Mouse (Mus musculus): Measurements from ENCODE around the gene Acp7.

DNA sequence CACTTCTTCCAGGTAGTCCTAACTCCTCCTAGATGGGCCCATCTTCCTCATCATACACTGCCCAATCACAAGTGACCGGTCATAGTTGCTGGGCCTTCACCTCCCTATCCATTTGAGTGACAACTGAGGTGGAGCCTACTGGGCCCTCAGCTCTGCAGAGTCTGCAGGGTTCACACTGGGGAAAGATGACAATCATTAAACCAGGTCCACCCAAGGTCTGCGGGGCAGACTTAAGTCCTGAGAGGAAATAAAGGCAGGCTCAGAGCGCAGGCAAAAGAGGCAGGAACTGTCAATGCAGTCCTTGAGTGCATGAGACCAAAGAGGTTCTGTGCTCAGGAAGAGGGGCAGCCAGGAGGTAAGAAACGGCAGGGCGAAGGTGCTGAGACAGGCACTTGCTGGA, 58.4 kb downstream of the Acp7 start:
- TF ChIP-seq POLR2A (IDR thresholded peaks at IDR 0.05; ENCODE audit: borderline replicate concordance, low read depth, low read length) (no peak), CTCF (IDR thresholded peaks at IDR 0.05; ENCODE audit: low read depth, low read length) (no peak)
